Mouse (Mus musculus): ENCODE measurements around the gene Sh3bgrl2. TPM values are rescaled to one million over a fixed set of nuclear protein-coding genes. Genes with fewer than 3 reads are reported as not detected.
A peak's percentile ranks its signal among the peaks of the same experiment; 100 is the strongest.

The Sh3bgrl2 gene
- total RNA-seq, 2 experiments from 2014 or later, result 0.51 to 1.1 TPM

GRCm38 (mm10) chr9:83602176-83602770, 54.1 kb downstream of the Sh3bgrl2 start:
- no peak overlapping the region for H3K27ac ChIP-seq

GRCm38 (mm10) chr9:83603159-83603558, 55.0 kb downstream of the Sh3bgrl2 start:
- intact Hi-C loops (cut with DNase I), result no loop called here
- no peak for DNase-seq
- no peak overlapping the region for H3K4me3 ChIP-seq
- no peak overlapping the region for H3K27ac ChIP-seq
- TF ChIP-seq CTCF (IDR thresholded peaks at IDR 0.05), result no peak

More at GRCm38 (mm10) chr9:83602176-83602770, 54.1 kb downstream of the Sh3bgrl2 start:
- DNase-seq, result no peak
- no peak for TF ChIP-seq CTCF (IDR thresholded peaks at IDR 0.05)
- intact Hi-C loops (cut with DNase I), result no loop called here
- no peak overlapping the region for H3K4me3 ChIP-seq

DNA sequence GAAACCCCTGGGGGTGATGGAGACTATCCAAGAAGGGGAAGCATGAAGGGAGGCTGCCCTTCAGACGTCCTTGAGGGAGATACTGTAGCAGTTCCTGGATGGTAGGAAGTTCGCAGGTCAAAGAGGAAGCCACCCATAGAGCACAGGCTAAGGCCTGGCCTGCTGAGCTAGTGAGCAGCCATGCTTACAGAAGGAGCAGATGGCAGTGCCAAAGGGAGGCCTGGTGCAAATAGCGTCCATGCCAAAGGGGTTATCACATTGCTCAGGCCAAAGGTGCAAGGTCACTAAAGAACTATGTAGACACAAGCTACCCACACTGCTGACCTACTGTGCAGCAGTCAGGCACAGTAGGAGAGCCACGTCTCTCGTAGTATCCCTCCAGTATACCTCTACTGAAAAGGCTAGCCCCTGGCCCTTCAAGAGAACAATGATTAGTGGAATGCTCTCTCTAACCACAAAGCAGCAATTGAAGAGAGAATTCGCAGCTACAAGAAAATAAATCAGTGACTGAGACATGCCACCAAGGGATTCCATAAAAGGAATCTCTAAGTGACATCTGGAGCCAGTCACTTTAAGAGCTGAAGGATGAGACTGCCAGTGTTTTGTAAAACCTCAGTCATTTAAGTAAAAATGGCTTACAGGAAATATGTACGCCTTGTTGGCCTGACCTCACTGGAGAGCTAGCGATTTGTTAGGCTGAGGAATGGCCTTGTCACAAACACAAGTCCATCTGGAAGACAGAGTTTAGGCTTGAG, 57.9 kb downstream of the Sh3bgrl2 start:
- no peak overlapping the region for H3K27ac ChIP-seq
- no peak for DNase-seq
- intact Hi-C loops (cut with DNase I), result no loop called here
- H3K4me3 ChIP-seq, result no peak overlapping the region
- no peak for TF ChIP-seq CTCF (IDR thresholded peaks at IDR 0.05)

- H3K4me3 ChIP-seq, result no peak overlapping the region
- H3K27ac ChIP-seq, result no peak overlapping the region
- intact Hi-C loops (cut with DNase I), result no loop called here
- no peak for DNase-seq
- TF ChIP-seq CTCF (IDR thresholded peaks at IDR 0.05), result no peak
These were observed 60.0 kb downstream of the Sh3bgrl2 start for GRCm38 (mm10) chr9:83608135-83608534.

- no peak overlapping the region for H3K27ac ChIP-seq
- TF ChIP-seq CTCF (IDR thresholded peaks at IDR 0.05), result peak; percentile 78
- H3K4me3 ChIP-seq, result no peak overlapping the region
- intact Hi-C loops (cut with DNase I), result loop anchor here (2.0 kb wide), 2 partner anchors 121 to 241 kb away; no protein-coding TSS in a partner anchor
- peak; percentile 74 for DNase-seq
These were observed 61.5 kb downstream of the Sh3bgrl2 start for GRCm38 (mm10) chr9:83609422-83610297.

- TF ChIP-seq CTCF (IDR thresholded peaks at IDR 0.05), result no peak
- Histone ChIP-seq H3K27ac (no peak overlapping the region), H3K4me3 (no peak overlapping the region)
- DNase-seq, result no peak
- intact Hi-C loops (cut with DNase I), result no loop called here
These were observed 67.9 kb downstream of the Sh3bgrl2 start for GRCm38 (mm10) chr9:83615912-83616585.

GRCm38 (mm10) chr9:83616586-83617081, 68.5 kb downstream of the Sh3bgrl2 start:
- TF ChIP-seq CTCF (IDR thresholded peaks at IDR 0.05), result no peak
- intact Hi-C loops (cut with DNase I), result no loop called here
- H3K27ac ChIP-seq, result no peak overlapping the region
- DNase-seq, result no peak
- no peak overlapping the region for H3K4me3 ChIP-seq

- TF ChIP-seq CTCF (IDR thresholded peaks at IDR 0.05), result no peak
- intact Hi-C loops (cut with DNase I), result no loop called here
- H3K4me3 ChIP-seq, result no peak overlapping the region
- H3K27ac ChIP-seq, result no peak overlapping the region
- DNase-seq, result no peak
These were observed 75.3 kb downstream of the Sh3bgrl2 start for GRCm38 (mm10) chr9:83623455-83623854.

DNA sequence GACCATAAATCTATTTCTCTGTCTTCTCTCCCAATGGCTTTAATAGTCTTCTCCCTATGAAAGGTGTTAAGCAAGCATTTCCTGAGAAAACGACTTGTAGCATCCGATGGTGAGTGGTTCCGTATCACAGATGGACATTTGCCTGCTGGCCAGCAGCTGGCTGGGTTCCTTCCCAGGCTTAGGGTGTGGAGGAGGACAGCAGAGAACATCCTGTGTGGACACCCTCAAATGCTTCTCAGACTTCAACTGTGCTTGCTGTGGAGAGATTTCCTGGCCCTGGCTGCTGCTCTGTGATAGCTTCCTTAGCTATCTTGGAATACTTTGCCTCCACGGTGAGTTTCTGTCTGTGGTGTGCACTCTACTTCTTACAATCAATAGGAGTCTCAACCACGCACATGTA, 76.1 kb downstream of the Sh3bgrl2 start:
- no peak overlapping the region for H3K4me3 ChIP-seq
- no peak for TF ChIP-seq CTCF (IDR thresholded peaks at IDR 0.05)
- no peak for DNase-seq
- intact Hi-C loops (cut with DNase I), result no loop called here
- no peak overlapping the region for H3K27ac ChIP-seq

GRCm38 (mm10) chr9:83625085-83625484, 77.0 kb downstream of the Sh3bgrl2 start:
- intact Hi-C loops (cut with DNase I), result no loop called here
- DNase-seq, result no peak
- TF ChIP-seq CTCF (IDR thresholded peaks at IDR 0.05), result no peak

GRCm38 (mm10) chr9:83628669-83629612, 80.8 kb downstream of the Sh3bgrl2 start:
- H3K27ac ChIP-seq, result no peak overlapping the region
- no peak overlapping the region for H3K4me3 ChIP-seq
- intact Hi-C loops (cut with DNase I), result no loop called here
- no peak for DNase-seq
- TF ChIP-seq CTCF (IDR thresholded peaks at IDR 0.05), result no peak

More at GRCm38 (mm10) chr9:83625085-83625484, 77.0 kb downstream of the Sh3bgrl2 start:
- no peak overlapping the region for H3K27ac ChIP-seq
- no peak overlapping the region for H3K4me3 ChIP-seq

All from gastrocnemius, adult 2 months (tissue).